Mouse (Mus musculus) hematopoietic stem cell, adult 5-6 weeks (primary cell): ENCODE results near the gene Trim59. TPM values are rescaled to one million over a fixed set of nuclear protein-coding genes. Genes with fewer than 3 reads are reported as not detected.
A peak's percentile ranks its signal among the peaks of the same experiment; 100 is the strongest.

Experiments
- ATAC-seq, 2 experiments: fragments of 125-278 bp in 1 of 2; replicated peaks in 1 of 2; 2 replicates each; pipeline ENCODE4 v1.8.0; 2016 to 2017; ENCODE audit warnings: inconsistent platforms in 2 of 2, mild to moderate bottlenecking in 2 of 2, moderate number of reproducible peaks in 2 of 2, low read depth in 1 of 2, moderate TSS enrichment in 1 of 2; ENCODE audit not compliant: low FRiP score in 2 of 2, poor library complexity in 2 of 2, severe bottlenecking in 2 of 2, insufficient read depth in 1 of 2, low TSS enrichment in 1 of 2
- total RNA-seq: library from RNA; stranded (forward); fragments of 172-1452, 232-1000 nt; gene quantifications from 2 replicates; pipeline ENCODE4 v1.2.3, GENCODE M21; 2017

The Trim59 gene
- 27.8 and 34.1 TPM in 2 replicates for total RNA-seq

GRCm38 (mm10) chr3:69044645-69045399 is at the start of gene Trim59:
Gene Trim59 (minus strand): TSS chr3:69044755.
- ATAC-seq, result peak; percentile 75

- no peak for ATAC-seq
Observed at GRCm38 (mm10) chr3:69064005-69064404, 19.4 kb upstream of the Trim59 start.

- ATAC-seq, result 0 out of 4 replicates have a peak, but pooled peaks of 1 of the 2 experiments have one; percentile 42
Observed at GRCm38 (mm10) chr3:69062764-69063163, 18.2 kb upstream of the Trim59 start.

- ATAC-seq, result no peak
Observed at GRCm38 (mm10) chr3:69060672-69061071, 16.1 kb upstream of the Trim59 start.

- no peak for ATAC-seq
Observed at GRCm38 (mm10) chr3:69055871-69056270, 11.3 kb upstream of the Trim59 start.

GRCm38 (mm10) chr3:69054760-69055432 is 10.3 kb upstream of the Trim59 start:
- peak; percentile 53 to 77; a peak in 3 of 4 replicates for ATAC-seq

GRCm38 (mm10) chr3:69051894-69052293 is 7.3 kb upstream of the Trim59 start:
- no peak for ATAC-seq

- ATAC-seq, result no peak
Observed at GRCm38 (mm10) chr3:69049011-69049410, 4.5 kb upstream of the Trim59 start.

- ATAC-seq, result no peak
Observed at GRCm38 (mm10) chr3:69047684-69048083, 3.1 kb upstream of the Trim59 start.

GRCm38 (mm10) chr3:69046509-69046908 is 2.0 kb upstream of the Trim59 start:
- no peak for ATAC-seq

- no peak for ATAC-seq
Observed at GRCm38 (mm10) chr3:69045750-69046149, 1.2 kb upstream of the Trim59 start.

GRCm38 (mm10) chr3:69045400-69045703 is 797 bp upstream of the Trim59 start:
- ATAC-seq, result peak; percentile 14 to 30; a peak in 3 of 4 replicates

GRCm38 (mm10) chr3:69044167-69044591 is 376 bp downstream of the Trim59 start:
- peak in 1 of 2 experiments; percentile 20; a peak in 2 of 4 replicates for ATAC-seq

- ATAC-seq, result peak; percentile 56 to 57
Observed at GRCm38 (mm10) chr3:69041298-69041697, 3.3 kb downstream of the Trim59 start.

GRCm38 (mm10) chr3:69040105-69040504 is 4.5 kb downstream of the Trim59 start:
- ATAC-seq, result no peak

- no peak for ATAC-seq
Observed at GRCm38 (mm10) chr3:69026133-69026783, 18.3 kb downstream of the Trim59 start.

GRCm38 (mm10) chr3:69020764-69021163 is 23.8 kb downstream of the Trim59 start:
- ATAC-seq, result no peak

- 0 out of 4 replicates have a peak, but pooled peaks of 1 of the 2 experiments have one; percentile 32 for ATAC-seq
Observed at GRCm38 (mm10) chr3:69020285-69020684, 24.3 kb downstream of the Trim59 start.
